Mouse (Mus musculus): ENCODE data around the gene Gpr55. TPM values are rescaled to one million over a fixed set of nuclear protein-coding genes. Genes with fewer than 3 reads are reported as not detected.

Gene Gpr55
- total RNA-seq, 2 experiments from 2014 or later = 0.08 TPM; not detected in 1

DNA sequence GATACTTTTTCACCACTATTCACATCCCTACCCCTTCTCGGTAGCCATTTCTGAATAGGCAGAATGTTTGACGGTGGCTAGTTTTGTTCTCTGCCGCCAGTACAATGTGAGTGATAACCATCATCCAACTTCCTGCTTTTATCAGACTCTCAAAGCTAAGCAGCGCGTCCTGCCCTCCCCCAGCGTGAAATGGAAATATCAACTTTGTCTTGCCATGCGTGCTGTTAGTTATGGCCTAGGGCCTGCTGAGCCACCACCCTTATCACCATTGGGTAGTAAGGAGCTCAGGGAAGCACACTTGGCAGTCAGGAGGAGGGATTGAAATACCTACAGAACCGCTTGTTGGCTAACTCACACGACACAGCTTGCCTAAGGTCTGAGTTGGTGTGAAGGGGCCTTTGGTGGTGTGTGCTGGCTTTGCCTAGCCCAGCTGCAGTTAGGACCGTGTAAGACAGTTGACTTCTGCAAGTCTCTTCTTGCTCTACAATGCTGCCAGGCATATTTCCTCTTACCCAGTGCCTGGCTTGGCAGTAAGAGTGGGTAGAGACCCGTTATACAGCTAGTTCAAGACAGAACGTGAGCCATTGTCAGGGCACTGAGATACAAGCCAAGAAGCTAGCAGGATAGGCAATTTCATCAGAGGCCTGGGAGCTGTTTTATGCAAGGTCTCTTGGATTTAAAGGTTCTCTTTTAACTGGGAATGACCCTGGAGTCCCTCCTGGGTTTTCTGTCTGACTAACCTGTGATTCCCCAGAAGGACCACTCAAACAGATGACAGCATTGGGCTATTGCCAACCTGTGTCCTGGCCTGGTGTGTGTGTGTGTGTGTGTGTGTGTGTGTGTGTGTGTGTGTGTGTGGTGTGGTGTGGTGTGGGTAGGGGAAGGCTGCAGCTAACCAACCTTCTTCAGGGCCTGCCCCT, 63.8 kb downstream of the Gpr55 start:
- intact Hi-C loops (cut with DNase I) = loop anchor here (5.0 kb wide), 1 partner anchor 35 kb away; no protein-coding TSS in a partner anchor

DNA sequence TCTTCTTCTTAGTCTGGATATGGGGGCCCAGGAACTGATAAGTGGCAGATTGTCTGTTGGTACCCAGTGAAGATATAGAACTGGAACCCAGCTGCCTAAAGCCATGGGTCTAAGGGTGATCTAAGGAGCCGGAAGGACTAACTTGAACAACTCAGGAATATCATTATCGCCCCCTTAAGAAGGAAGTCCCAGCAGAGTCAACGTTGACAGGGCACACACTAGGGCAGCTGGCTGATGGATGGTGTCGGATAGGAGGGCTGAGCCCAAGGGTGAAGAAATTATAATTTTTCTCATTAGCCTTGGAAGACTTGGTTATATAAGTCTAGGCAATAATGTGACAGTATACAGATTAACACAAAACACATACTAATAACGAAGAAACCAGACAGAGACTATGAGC, 64.7 kb downstream of the Gpr55 start:
- intact Hi-C loops (cut with DNase I) = loop anchor here (5.0 kb wide), 1 partner anchor 36 kb away; no protein-coding TSS in a partner anchor
- DNase-seq (ENCODE audit: extremely low spot score in 1 of 2, low spot score in 2 of 2) = no peak

More for the DNA sequence above, 63.8 kb downstream of the Gpr55 start:
- DNase-seq (ENCODE audit: extremely low spot score in 1 of 2, low spot score in 2 of 2) = peak in 1 of 2 experiments; percentile 24

DNA sequence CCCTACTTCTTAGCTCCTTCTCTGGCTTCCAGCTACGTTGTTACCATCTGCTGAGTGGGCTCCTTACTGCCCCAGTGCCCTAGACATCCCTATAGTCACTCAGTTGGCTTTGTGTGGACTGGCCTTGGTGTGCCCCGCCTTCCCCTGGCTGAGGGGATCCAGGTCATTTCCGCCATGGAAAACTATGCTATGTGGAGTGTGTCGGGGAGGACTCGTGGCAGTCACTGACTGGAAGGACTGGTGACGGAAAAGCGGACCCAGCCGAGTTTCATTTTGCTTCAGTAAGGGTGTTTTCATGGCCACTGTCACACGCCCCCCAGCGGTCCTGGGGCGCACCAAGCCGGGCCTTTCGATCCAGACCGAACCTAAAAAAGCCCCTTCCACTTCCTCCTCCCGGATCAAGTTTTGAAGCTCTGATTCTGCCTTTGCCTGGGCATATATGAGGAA, 65.4 kb downstream of the Gpr55 start:
- intact Hi-C loops (cut with DNase I) = loop anchor here (2.0 to 5.0 kb wide), 2 partner anchors 37 to 43 kb away; no protein-coding TSS in a partner anchor
- peak in 1 of 2 experiments; percentile 80 for DNase-seq (ENCODE audit: extremely low spot score in 1 of 2, low spot score in 2 of 2)

DNA sequence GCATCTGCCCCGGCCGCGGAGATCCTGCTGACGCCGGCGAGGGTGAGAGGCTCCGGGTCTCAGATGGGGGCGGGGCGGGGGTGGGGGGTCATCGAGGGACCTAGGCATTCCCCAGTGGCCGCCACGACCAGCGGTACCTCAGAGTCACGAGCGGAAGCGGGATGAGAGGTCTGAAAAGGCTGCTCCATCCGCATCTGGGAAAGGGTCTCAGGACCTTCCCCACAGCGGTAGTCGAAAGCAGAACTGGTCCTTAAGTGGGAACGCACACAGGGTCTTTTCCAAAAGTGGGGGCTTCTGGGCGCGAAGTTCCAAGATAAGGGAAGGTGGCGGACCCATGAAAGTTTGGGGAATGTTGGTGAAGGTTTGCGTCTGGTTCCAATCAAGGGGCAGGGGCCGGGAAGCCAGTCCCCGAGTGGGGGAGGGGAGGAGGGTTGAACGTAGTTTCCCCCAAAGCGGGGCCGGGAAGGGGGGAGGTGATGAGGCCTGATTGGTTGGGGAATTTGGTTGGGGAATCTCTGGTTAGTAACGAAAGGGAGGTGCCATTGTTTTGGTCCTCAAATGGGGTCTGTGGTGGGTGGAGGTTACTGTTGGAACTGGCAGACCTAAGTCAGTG, 66.0 kb downstream of the Gpr55 start:
- intact Hi-C loops (cut with DNase I) = loop anchor here (2.0 to 5.0 kb wide), 2 partner anchors 37 to 42 kb away; no protein-coding TSS in a partner anchor

DNA sequence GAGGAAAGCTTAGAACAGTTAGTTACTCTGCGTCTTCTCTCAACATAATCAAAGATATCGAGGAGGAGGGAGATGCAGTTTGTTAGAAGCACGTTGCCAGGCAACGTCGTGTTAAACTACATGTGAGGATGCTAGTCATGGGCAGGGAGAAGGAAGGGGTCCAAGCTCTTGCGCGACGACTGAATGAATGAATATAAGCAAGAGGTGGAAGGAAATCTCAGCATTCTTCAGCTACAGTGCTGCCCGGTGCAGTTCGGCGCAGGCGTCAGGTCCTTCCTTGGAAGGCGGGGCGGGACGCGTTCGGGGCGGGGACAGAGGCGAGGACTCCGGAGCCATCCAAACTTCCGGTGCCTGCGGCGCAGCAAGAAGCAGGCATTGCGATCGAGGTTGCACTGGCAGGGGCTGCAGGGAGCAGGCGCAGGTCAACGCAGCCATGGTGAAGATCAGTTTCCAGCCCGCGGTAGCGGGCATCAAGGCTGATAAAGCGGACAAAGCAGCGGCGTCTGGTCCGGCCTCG, 66.5 kb downstream of the Gpr55 start, which contains the start of gene Itm2c:
Itm2c (plus strand) TSS at position 51 of the 517 bp plus-strand sequence.
- intact Hi-C loops (cut with DNase I) = loop anchor here (2.0 kb wide), 1 partner anchor 41 kb away; no protein-coding TSS in a partner anchor
- peak; percentile 87 to 95 for DNase-seq (ENCODE audit: extremely low spot score in 1 of 2, low spot score in 2 of 2)

More for the DNA sequence above, 66.0 kb downstream of the Gpr55 start:
- DNase-seq (ENCODE audit: extremely low spot score in 1 of 2, low spot score in 2 of 2) = peak in 1 of 2 experiments; percentile 86

Other genes starting within 250 kb of the Gpr55 start
- under 1 TPM; 0.49 to 0.91 TPM for gene A630001G21Rik, start 182.4 kb downstream of the Gpr55 start, total RNA-seq (2021)
- gene Cab39, start 167.6 kb downstream of the Gpr55 start, total RNA-seq (2021) = 100 to 1,000 TPM; 134 to 148 TPM
- gene Itm2c, start 66.7 kb downstream of the Gpr55 start, total RNA-seq (2021) = 100 to 1,000 TPM; 258 to 275 TPM
- gene 4933407L21Rik, start 32.5 kb downstream of the Gpr55 start, total RNA-seq (2021) = 1 to 10 TPM; 6.3 to 7.8 TPM
- gene Spata3, start 55.8 kb upstream of the Gpr55 start, total RNA-seq (2021) = under 1 TPM; 0.62 to 0.89 TPM
- 1 to 10 TPM; 4.7 to 8.8 TPM for gene 2810459M11Rik, start 84.9 kb upstream of the Gpr55 start, total RNA-seq (2021)
- gene Psmd1, start 103.4 kb upstream of the Gpr55 start, total RNA-seq (2021) = 100 to 1,000 TPM; 126 to 127 TPM
- under 1 TPM in 1 of 2 experiments, not detected in 1; 0.36 TPM for gene Htr2b, start 151.0 kb upstream of the Gpr55 start, total RNA-seq (2021)
- 1 to 10 TPM in 1 of 2 experiments, not detected in 1; 6.5 TPM for gene Gm21972, start 172.6 kb upstream of the Gpr55 start, total RNA-seq (2021)
- gene Armc9, start 193.8 kb upstream of the Gpr55 start, total RNA-seq (2021) = 10 to 100 TPM; 40.7 to 45.7 TPM